Mouse (Mus musculus): Measurements from ENCODE around the gene Mybpc2. TPM values are rescaled to one million over a fixed set of nuclear protein-coding genes. Genes with fewer than 3 reads are reported as not detected.

The Mybpc2 gene
- polyA plus RNA-seq, 1 experiment from 2014 or later = 0.08 TPM

DNA sequence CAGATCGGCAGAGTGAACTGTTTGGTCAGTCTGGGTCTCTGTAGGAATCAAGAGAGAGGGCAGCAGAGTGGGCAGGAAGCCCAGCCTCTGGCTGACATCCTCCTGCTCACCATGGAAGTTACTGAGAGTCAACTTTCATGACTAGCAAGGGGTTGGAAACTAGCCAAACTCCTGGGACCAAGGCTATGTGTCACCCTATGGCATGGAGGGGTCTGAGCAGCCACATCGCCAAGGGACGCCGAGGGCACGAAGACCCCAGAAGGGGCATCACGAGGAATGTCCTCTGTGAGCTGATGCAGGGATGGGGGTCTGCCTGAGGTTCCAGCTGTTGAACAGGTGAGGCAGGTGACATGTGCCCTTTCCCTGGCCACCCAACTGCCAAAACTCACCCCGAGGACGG, 35.9 kb downstream of the Mybpc2 start:
- POLR2A ChIA-PET = no interaction called here

DNA sequence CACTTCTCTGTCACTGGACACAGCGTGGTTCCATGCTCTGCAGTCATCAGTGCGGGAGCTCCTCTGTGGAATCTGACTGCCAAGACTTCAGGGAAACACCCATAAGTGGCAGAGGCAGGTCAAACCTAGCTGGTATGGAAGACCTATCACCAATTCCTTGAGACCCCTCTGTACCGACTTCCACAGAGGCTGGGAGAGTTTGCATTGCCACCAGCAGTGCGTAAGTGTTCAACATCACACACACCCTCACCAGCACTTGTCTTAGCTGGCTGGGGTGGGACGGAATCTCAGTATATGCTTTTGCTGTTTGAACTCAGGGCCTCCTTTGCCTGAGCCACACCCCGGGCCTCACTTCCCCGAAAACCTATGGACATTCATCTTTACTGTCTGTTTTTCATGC, 36.5 kb downstream of the Mybpc2 start:
- POLR2A ChIA-PET = interaction anchor here (1.2 kb wide), 1 partner anchor 55 kb away, joined by 3 read pairs; no protein-coding TSS in a partner anchor
- DNase-seq (ENCODE audit: low read depth, low spot score) = no peak
- ATAC-seq = no peak
- TF ChIP-seq CTCF (IDR thresholded peaks at IDR 0.05) = no peak
- in situ Hi-C loops (cut with MboI; ENCODE audit: low pct_unique_long_range_greater_than_20kb) = no loop called here
- CTCF ChIA-PET = no interaction called here
- H3K27me3 ChIP-seq = no peaks in the 10 kb centered on the region

More for the DNA sequence above, 35.9 kb downstream of the Mybpc2 start:
- ATAC-seq (no peak), DNase-seq (ENCODE audit: low read depth, low spot score) (no peak)
- H3K27me3 ChIP-seq = no peaks in the 10 kb centered on the region
- TF ChIP-seq CTCF (IDR thresholded peaks at IDR 0.05) = no peak
- CTCF ChIA-PET = no interaction called here
- in situ Hi-C loops (cut with MboI; ENCODE audit: low pct_unique_long_range_greater_than_20kb) = no loop called here

DNA sequence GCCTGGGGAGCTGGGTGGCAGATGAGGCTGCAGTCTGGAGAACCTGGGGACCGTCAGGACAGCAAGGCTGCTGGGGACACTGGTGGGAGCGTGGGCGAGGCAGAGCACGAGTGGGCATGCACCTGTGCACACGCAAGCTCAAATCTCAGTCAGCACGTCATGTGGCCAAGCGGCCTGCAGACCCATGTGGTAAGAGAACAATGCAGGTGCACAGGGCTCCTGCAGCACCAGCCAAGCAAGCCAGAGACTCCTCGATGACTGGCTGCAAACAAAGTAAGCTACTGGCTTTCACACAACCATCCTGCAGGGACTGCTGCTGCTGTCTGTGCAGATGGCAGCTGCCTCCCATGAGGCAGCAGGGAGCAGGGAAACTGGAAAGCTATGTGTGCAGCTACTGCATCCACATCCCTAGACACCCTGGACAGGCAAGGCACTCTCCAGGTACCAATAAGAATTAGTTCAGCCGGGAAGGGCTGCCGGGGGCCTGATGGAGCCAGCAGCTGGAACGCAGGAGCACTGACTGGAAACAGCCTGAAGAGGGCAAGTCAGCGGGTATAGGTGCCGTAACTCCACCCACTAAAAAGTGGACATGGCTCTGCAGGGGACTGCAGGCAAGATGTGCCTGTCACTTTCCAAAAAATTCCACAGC, 37.4 kb downstream of the Mybpc2 start:
- no peaks in the 10 kb centered on the region for H3K27me3 ChIP-seq
- no peak for ATAC-seq
- no peak for TF ChIP-seq CTCF (IDR thresholded peaks at IDR 0.05)
- in situ Hi-C loops (cut with MboI; ENCODE audit: low pct_unique_long_range_greater_than_20kb) = no loop called here
- ChIA-PET CTCF (interaction anchor here (2.4 kb wide), 1 partner anchor 18 kb away, joined by 9 read pairs; the partner anchor contains the start of gene Josd2), POLR2A (interaction anchor here (0.8 to 1.2 kb wide), 2 partner anchors 56 to 62 kb away, joined by 3 read pairs; partner anchors contain the start of gene Pold1)
- no peak for DNase-seq (ENCODE audit: low read depth, low spot score)

DNA sequence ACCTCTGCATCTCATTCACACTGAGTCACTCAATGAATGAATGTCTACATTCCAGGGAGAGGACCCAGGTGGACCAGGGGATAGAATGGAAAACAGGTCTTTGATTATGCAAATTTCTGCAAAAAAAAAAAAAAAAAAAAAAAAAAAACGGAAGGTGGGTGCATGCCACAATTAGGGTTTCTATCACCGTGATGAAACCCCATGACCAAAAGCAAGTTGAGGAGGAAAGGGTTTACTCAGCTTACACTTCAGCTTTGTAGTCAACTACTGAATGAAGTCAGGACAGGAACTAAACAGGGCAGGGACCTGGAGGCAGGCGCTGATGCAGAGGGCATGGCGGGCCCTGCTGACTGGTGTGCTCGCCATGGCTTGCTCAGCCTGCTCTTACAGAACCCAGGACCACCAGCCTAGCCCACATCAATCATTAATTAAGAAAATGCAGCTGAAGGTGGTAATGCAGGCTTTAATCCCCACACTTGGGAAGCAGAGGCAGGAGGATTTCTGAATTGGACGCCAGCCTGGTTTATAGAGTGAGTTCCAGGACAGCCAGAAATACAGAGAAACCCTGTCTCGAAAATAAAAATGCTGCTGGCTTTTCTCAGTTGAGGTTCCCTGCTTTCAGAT, 38.8 kb downstream of the Mybpc2 start:
- H3K27me3 ChIP-seq = peaks cover 3% of the 10 kb centered on the region
- DNase-seq (ENCODE audit: low read depth, low spot score) (no peak), ATAC-seq (no peak)
- POLR2A ChIA-PET = no interaction called here
- no peak for TF ChIP-seq CTCF (IDR thresholded peaks at IDR 0.05)
- in situ Hi-C loops (cut with MboI; ENCODE audit: low pct_unique_long_range_greater_than_20kb) = no loop called here
- CTCF ChIA-PET = interaction anchor here (1.1 to 2.4 kb wide), 4 partner anchors 9 to 222 kb away, joined by 4 to 15 read pairs (median 7); partner anchors contain the start of genes Emc10, Fam71e1 and Josd2

DNA sequence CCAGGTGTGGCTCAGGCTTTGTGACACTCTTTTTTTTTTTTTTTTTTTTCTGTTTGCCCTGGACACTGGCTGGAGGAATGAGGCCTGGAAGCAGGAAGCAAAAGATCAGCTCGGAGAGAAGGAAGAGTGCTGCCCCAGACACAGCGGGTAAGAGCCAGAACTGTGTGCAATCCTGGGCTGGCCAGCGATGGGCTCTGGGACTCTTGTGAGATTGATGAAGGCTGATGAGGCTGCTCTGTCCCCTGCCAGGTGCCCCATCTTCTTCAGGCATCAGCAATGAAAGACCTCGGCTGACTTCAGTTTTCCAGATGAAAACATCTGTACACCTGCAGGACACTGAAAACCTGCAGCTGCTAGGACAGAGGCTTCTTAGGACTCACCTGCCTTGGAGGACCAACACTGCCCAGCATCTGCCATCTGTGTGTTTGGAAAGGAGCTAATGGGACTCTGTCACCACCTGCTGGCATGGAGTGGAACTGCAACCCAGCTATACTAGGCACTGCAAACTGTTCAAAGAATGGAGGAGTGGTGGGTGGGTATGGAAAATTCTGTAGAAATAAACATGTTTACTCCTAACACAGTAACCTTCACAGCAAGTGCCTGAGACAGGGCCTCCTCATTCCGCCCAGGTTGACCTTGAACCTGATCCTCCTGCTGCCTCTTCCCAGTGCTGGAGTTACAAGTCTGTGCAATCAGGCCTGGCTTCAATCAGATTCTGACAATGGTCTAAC, 39.5 kb downstream of the Mybpc2 start:
- ChIA-PET CTCF (interaction anchor here (1.1 to 2.4 kb wide), 4 partner anchors 10 to 222 kb away, joined by 4 to 15 read pairs (median 7); partner anchors contain the start of genes Emc10, Fam71e1 and Josd2), POLR2A (no interaction called here)
- ATAC-seq = no peak
- in situ Hi-C loops (cut with MboI; ENCODE audit: low pct_unique_long_range_greater_than_20kb) = no loop called here
- no peak for TF ChIP-seq CTCF (IDR thresholded peaks at IDR 0.05)
- no peak for DNase-seq (ENCODE audit: low read depth, low spot score)
- peaks cover 8% of the 10 kb centered on the region for H3K27me3 ChIP-seq

GRCm38 (mm10) chr7:44484109-44484508, 40.3 kb downstream of the Mybpc2 start:
- POLR2A ChIA-PET = no interaction called here
- CTCF ChIA-PET = interaction anchor here (2.3 kb wide), 1 partner anchor 10 kb away, joined by 15 read pairs; the partner anchor contains the start of genes Emc10 and Fam71e1
- in situ Hi-C loops (cut with MboI; ENCODE audit: low pct_unique_long_range_greater_than_20kb) = no loop called here
- TF ChIP-seq CTCF (IDR thresholded peaks at IDR 0.05) = no peak
- H3K27me3 ChIP-seq = peaks cover 9% of the 10 kb centered on the region
- no peak for ATAC-seq
- no peak for DNase-seq (ENCODE audit: low read depth, low spot score)

- in situ Hi-C loops (cut with MboI; ENCODE audit: low pct_unique_long_range_greater_than_20kb) = no loop called here
- no peak for TF ChIP-seq CTCF (IDR thresholded peaks at IDR 0.05)
- CTCF ChIA-PET = no interaction called here
- POLR2A ChIA-PET = no interaction called here
- H3K27me3 ChIP-seq = peaks cover 17% of the 10 kb centered on the region
- no peak for DNase-seq (ENCODE audit: low read depth, low spot score)
- ATAC-seq = no peak
Measured at GRCm38 (mm10) chr7:44482836-44483435, 41.5 kb downstream of the Mybpc2 start.

DNA sequence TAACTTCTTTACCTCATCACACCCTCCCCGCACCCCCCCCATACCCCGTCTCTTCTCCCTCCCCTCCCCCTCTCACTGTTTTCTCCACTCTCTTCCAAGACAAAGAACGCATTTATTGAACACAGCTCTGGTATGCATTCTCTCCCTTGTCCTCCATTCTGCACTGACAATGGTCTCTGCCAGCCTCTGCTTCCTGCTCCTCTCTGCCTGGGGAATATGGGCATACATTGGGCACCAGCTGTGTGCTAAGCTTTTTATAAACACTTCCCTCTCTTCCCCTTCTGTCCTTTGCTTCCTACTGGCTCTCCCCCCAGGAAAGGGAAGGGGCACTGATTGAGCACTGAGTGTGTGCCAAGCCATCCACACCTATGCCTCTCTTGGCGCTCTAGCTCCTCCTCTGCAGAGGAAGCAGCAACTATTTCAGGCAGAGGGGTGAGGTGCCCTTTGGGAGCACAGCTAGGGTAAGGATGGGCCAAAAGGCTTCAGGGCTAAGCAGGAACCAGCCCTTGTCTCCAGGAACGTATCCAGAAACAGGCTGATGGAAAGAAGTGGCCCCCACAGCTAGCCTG, 49.3 kb downstream of the Mybpc2 start:
- H3K27me3 ChIP-seq = peaks cover 35% of the 10 kb centered on the region
- no peak for ATAC-seq
- POLR2A ChIA-PET = no interaction called here
- no peak for TF ChIP-seq CTCF (IDR thresholded peaks at IDR 0.05)
- CTCF ChIA-PET = no interaction called here
- in situ Hi-C loops (cut with MboI; ENCODE audit: low pct_unique_long_range_greater_than_20kb) = no loop called here
- DNase-seq (ENCODE audit: low read depth, low spot score) = no peak

DNA sequence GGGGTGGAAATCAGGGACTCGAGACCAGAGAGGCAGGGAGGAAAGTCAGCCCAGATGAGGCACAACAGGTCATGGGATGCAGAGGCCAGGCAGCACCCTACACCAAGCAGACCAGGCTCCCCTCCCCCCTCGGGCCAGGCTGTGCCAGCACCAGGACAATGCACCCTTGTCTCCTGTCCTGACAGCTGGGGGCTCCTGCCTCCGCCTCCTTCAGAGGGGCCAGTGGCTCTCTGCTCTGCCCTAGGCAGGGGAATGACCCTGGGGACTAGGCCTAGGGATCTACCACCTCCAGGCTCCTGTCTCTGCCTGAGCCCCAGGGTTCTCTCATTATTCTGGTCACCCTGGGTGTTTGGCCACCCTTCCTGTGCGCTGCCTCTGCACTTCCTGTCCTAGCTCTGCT, 50.0 kb downstream of the Mybpc2 start:
- ChIA-PET CTCF (no interaction called here), POLR2A (no interaction called here)
- in situ Hi-C loops (cut with MboI; ENCODE audit: low pct_unique_long_range_greater_than_20kb) = no loop called here
- ATAC-seq (no peak), DNase-seq (ENCODE audit: low read depth, low spot score) (no peak)
- TF ChIP-seq CTCF (IDR thresholded peaks at IDR 0.05) = no peak
- peaks cover 33% of the 10 kb centered on the region for H3K27me3 ChIP-seq

GRCm38 (mm10) chr7:44472961-44473646, 51.4 kb downstream of the Mybpc2 start:
- in situ Hi-C loops (cut with MboI; ENCODE audit: low pct_unique_long_range_greater_than_20kb) = no loop called here
- POLR2A ChIA-PET = no interaction called here
- H3K27me3 ChIP-seq = peaks cover 26% of the 10 kb centered on the region
- ATAC-seq (no peak), DNase-seq (ENCODE audit: low read depth, low spot score) (no peak)
- TF ChIP-seq CTCF (IDR thresholded peaks at IDR 0.05) = no peak
- CTCF ChIA-PET = no interaction called here

Data from Patski (cell line).